Mouse (Mus musculus): Measurements from ENCODE around the gene Crygd. TPM values are rescaled to one million over a fixed set of nuclear protein-coding genes. Genes with fewer than 3 reads are reported as not detected.

The Crygd gene
- polyA plus RNA-seq (2012; rRNA removed; ENCODE audit: low replicate concordance): not detected in 2 replicates

GRCm38 (mm10) chr1:65063352-65063751 lies at the start of gene Crygd:
Crygd (minus strand) TSS chr1:65063452.

GRCm38 (mm10) chr1:65103273-65103672 lies 40.0 kb upstream of the Crygd start, which contains the start of gene Cryga:
Cryga (minus strand) TSS chr1:65103373.

DNA sequence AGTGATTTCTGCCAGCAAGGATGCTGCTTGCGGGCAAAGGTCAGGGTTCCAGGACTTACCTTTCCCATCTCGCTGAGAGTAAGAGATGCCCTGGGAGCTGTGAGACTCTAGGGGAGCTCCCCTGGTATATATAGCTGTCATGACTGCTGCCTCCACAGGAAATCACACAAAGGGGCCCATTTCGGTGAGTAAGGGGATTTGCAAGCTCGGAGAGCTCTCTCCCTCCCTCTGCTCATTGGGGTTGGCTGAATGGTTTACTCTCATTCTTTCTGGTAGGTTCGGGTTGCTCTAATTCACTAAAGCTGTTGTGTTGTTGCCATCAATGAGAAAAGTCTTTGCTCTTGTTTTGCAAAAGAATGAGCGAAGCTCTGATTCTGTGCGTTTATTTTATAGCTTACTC lies 18.9 kb upstream of the Crygd start, which contains the start of gene Crygb:
TSS of gene Crygb (minus strand) at position 101 of the 400 bp plus-strand sequence.

GRCm38 (mm10) chr1:65073589-65073988 lies 10.3 kb upstream of the Crygd start, which contains the start of gene Crygc:
Crygc (minus strand) TSS chr1:65073689.

GRCm38 (mm10) chr1:65050952-65051351 lies 12.3 kb downstream of the Crygd start, which contains the start of gene Cryge:
Cryge (minus strand) TSS chr1:65051149.

DNA sequence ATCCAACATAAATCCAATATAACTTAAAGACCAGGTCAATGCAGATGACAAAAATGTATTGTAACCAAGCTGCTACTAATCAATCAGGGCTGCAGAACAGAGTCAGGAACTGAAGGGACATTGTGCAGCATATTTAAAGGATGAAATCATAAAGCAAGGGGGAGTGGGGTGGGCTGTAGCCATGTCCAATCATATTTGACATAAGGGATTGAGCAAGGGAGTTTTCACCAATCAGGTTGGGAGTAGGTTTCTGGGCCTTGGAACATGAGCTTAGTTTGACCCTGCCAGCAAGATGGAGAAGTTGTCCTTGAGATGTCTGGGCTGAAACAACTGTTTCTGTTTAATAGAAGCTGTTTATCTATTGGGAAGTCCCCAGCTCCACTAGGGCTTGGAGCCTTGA lies 30.6 kb downstream of the Crygd start, which contains the start of gene Akr1cl:
TSS of gene Akr1cl (minus strand) at position 119 of the 400 bp plus-strand sequence.

Other genes with a start within 250 kb of the Crygd start
- gene Plekhm3, start 106.6 kb downstream of the Crygd start, polyA plus RNA-seq (2012; rRNA removed; ENCODE audit: low replicate concordance): 7.2 and 9.1 TPM in 2 replicates
- 0.13 and 2.4 TPM in 2 replicates for gene Akr1cl, start 30.7 kb downstream of the Crygd start, polyA plus RNA-seq (2012; rRNA removed; ENCODE audit: low replicate concordance)
- not detected in 2 replicates for gene Cryge, start 12.3 kb downstream of the Crygd start, polyA plus RNA-seq (2012; rRNA removed; ENCODE audit: low replicate concordance)
- not detected in 2 replicates for gene Crygc, start 10.2 kb upstream of the Crygd start, polyA plus RNA-seq (2012; rRNA removed; ENCODE audit: low replicate concordance)
- not detected in 2 replicates for gene Crygb, start 18.8 kb upstream of the Crygd start, polyA plus RNA-seq (2012; rRNA removed; ENCODE audit: low replicate concordance)
- not detected in 2 replicates for gene Cryga, start 39.9 kb upstream of the Crygd start, polyA plus RNA-seq (2012; rRNA removed; ENCODE audit: low replicate concordance)
- gene Gm28845, start 56.1 kb upstream of the Crygd start, polyA plus RNA-seq (2012; rRNA removed; ENCODE audit: low replicate concordance): not detected in 2 replicates
- not detected in 2 replicates for gene D630023F18Rik, start 59.8 kb upstream of the Crygd start, polyA plus RNA-seq (2012; rRNA removed; ENCODE audit: low replicate concordance)
- gene Idh1, start 123.0 kb upstream of the Crygd start, polyA plus RNA-seq (2012; rRNA removed; ENCODE audit: low replicate concordance): 99.9 and 170 TPM in 2 replicates
- 11.5 and 14.1 TPM in 2 replicates for gene Pikfyve, start 123.2 kb upstream of the Crygd start, polyA plus RNA-seq (2012; rRNA removed; ENCODE audit: low replicate concordance)
- gene Pth2r, start 218.6 kb upstream of the Crygd start, polyA plus RNA-seq (2012; rRNA removed; ENCODE audit: low replicate concordance): not detected in 2 replicates

Measured in subcutaneous adipose tissue, adult 2 months (tissue).